Mouse (Mus musculus): ENCODE data around the gene Tmppe. TPM values are rescaled to one million over a fixed set of nuclear protein-coding genes. Genes with fewer than 3 reads are reported as not detected.

Tmppe gene
- polyA plus RNA-seq, 1 experiment from 2014 or later: 8.2 TPM

DNA sequence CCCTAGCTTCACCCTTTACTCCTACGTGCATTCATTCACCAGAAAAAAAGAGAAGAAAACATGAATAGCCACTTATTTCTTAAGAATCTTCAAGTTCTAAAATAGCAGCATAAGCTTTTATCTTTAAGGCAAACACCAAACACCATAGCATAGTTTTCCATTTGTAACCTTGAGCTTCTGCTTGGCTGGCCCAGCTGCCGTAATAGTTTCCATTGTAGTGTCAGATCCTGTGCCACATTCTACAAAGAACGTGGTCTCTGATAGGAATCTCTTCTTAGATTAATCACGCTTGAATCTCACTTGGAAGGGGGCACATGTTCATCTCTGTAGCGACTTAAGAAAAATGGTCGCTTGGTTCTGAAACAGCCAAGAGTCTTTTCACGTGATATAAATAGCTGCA is 50.7 kb downstream of the Tmppe start:
- H3K27me3 ChIP-seq: no peaks in the 10 kb centered on the region
- H3K4me2 ChIP-seq: no peak overlapping the region
- no peak for ATAC-seq (ENCODE audit: low FRiP score)
- WGBS: 76% methylated on average over 7 of the region's 7 CpGs
- no peak overlapping the region for H3K4me3 ChIP-seq (replicated peaks)
- no peak overlapping the region for H3K9ac ChIP-seq
- no peak overlapping the region for H3K27ac ChIP-seq
- H3K4me1 ChIP-seq: no peaks in the 10 kb centered on the region
- H3K9me3 ChIP-seq: no peaks in the 10 kb centered on the region
- H3K36me3 ChIP-seq (replicated peaks): 0 out of 2 replicates have a peak, but pooled peaks cover 8% of the 10 kb centered on the region

DNA sequence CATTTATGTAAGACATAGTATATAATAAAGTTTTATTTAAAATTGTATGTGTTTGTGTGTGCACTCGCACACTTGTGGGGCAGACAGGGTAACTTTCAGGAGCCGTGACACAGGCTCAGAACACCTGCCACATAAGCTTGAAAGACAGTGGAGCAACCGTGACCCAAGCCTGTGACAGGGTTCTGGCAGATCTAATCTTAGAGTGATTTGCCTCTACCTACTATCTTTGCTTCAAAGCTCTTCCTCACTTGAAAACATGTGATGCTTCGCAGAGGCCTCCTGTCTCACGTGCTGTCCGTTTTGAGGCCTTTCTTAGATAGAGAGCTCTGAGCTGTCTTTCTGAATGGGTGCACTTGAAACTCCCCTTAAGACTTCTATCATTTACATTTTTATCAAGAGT is 51.5 kb downstream of the Tmppe start:
- Histone ChIP-seq H3K9me3 (no peaks in the 10 kb centered on the region), H3K27ac (no peak overlapping the region), H3K9ac (no peak overlapping the region), H3K27me3 (no peaks in the 10 kb centered on the region), H3K4me2 (no peak overlapping the region), H3K36me3 (replicated peaks) (peaks cover 10% of the 10 kb centered on the region; the same call in 1 of the 2 replicates), H3K4me3 (replicated peaks) (no peak overlapping the region), H3K4me1 (no peaks in the 10 kb centered on the region)
- no peak for ATAC-seq (ENCODE audit: low FRiP score)
- 93% methylated on average over 6 of the region's 6 CpGs for WGBS

DNA sequence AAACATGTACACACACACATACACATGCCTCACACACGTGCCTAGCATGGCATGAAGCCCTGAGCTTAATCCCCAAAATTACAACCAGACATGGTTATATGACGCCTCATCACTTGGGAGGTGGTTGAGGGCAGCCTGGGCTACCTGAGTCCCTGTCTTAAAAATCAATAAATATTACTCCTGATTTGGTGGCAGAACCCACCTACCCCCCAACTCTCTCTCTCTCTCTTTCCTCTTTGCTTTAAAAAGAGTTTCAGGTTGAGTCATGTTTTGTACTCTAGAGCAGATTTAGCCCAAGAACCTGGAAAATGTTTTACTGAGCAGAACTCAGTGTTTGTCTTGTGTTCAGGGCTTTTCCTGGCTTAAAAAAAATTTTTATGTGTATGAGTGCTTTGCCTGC is 54.5 kb downstream of the Tmppe start:
- 92% methylated on average over 2 of the region's 2 CpGs for WGBS
- no peak for ATAC-seq (ENCODE audit: low FRiP score)
- peaks cover 20% of the 10 kb centered on the region; the same call in 1 of the 2 replicates for H3K36me3 ChIP-seq (replicated peaks)
- no peak overlapping the region for H3K4me2 ChIP-seq
- no peaks in the 10 kb centered on the region for H3K9me3 ChIP-seq
- no peak overlapping the region for H3K9ac ChIP-seq
- H3K27ac ChIP-seq: no peak overlapping the region
- H3K4me1 ChIP-seq: no peaks in the 10 kb centered on the region
- H3K27me3 ChIP-seq: no peaks in the 10 kb centered on the region
- no peak overlapping the region for H3K4me3 ChIP-seq (replicated peaks)

Other genes with a start within 250 kb of the Tmppe start
- gene Bcl2a1c, start 71.0 kb upstream of the Tmppe start, polyA plus RNA-seq (2016; fragmentation: Nextera tagmentation; extraction: Ambion mirVana): not detected in 2 replicates
- gene Crtap, start 10.4 kb upstream of the Tmppe start, polyA plus RNA-seq (2016; fragmentation: Nextera tagmentation; extraction: Ambion mirVana): 28.3 and 36.8 TPM in 2 replicates
- 19.9 and 21.4 TPM in 2 replicates for gene Glb1, start within 50 bp of the Tmppe start, polyA plus RNA-seq (2016; fragmentation: Nextera tagmentation; extraction: Ambion mirVana)
- gene Ccr4, start 103.8 kb downstream of the Tmppe start, polyA plus RNA-seq (2016; fragmentation: Nextera tagmentation; extraction: Ambion mirVana): not detected in 2 replicates
- not detected in 2 replicates for gene C130032M10Rik, start 114.6 kb downstream of the Tmppe start, polyA plus RNA-seq (2016; fragmentation: Nextera tagmentation; extraction: Ambion mirVana)
- 0.36 and 0.52 TPM in 2 replicates for gene Trim71, start 163.3 kb downstream of the Tmppe start, polyA plus RNA-seq (2016; fragmentation: Nextera tagmentation; extraction: Ambion mirVana)
- gene Cnot10, start 239.1 kb downstream of the Tmppe start, polyA plus RNA-seq (2016; fragmentation: Nextera tagmentation; extraction: Ambion mirVana): 67.9 and 70.6 TPM in 2 replicates

Measured in forebrain, embryonic 12.5 days (tissue).